Mouse (Mus musculus) heart, adult 9 months (tissue): ENCODE data around the gene 1700025G04Rik.

ENCODE experiments used
- DNase-seq, 2 experiments: peaks; one replicate each; pipeline ENCODE4 v3.0.0; 2022; ENCODE audit warnings: low spot score in 2 of 2

1700025G04Rik gene

DNA sequence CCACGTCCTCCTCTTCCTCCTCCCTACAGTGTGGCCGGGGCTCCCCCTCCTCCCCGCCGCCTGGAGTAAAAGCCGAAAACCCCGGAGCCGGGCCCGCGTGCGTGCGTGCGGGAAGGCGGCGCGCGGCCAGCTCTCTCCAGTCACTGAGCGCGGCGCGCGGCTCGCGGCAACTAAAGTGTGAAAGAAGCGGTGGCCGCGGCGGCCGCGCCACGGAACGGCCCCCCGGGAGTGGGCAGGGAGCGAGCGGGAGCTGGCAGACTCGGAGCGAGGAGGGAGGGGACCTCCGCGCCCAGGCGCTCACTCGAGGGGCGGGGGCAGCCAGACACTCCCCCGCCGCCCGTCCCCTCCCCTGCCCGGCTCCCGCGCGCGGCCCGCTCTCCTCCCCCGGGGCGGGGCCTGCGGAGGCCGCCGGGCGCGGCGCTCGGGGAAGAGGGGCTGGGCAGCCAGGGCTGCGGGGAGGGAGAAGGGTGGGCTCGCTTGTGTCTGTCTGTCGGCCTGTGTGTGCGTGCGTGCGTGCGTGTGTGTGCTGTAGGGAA is at the start of gene 1700025G04Rik:
Gene 1700025G04Rik (minus strand): TSS at position 108 of the 536 bp plus-strand sequence.
- DNase-seq = peak; percentile 85 to 87

DNA sequence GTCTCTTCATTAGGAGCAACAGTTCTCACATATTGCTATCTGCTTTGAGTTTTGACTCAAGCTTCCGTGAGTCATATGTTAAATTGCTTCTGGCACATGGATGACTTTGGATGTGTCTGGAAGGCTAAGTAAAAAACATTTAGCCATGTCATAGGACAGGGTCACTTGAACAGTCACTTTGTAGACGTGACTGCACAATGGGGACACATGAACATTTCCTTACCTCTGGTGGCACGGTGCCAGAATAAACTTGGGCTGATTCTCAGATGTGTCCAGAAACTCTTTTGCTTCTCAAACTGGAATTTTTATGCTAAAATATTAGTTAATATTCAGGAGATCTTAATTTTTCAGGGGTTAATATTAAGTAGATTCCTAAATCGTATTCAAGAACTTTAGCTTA is 49.6 kb upstream of the 1700025G04Rik start:
- peak; percentile 26 to 35 for DNase-seq

DNA sequence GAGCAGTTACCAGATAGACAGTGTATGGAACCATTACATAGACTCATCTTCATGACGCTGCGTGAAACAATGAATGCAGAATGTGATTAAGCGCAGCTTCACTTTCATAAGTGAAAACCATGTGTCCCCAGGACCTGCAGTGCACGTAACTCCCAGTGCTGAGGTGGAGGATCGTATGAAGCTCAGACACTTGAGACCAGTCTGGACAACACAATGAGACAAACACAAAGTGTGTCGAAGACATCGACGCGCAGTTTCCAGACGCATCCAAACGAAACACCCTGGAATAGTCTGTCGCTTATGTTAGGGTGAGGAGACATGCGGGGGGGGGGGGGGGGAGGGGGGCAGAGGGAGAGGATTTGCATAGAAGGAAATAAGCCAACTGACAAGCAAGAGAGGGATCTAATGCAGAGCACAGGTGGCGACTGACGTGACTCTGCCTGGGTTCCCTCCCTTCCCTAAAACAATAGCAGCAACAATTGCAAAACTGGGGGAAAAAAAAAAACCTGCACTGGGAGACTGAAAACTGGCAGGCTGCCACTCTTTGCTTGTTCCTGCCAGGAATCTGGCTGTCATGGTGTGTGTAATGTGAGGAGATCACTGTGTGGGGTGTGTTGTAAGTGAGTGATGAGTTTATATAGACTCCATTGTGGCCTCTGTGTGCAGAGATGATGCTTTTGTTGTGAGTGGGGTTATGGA is 40.3 kb upstream of the 1700025G04Rik start:
- peak; percentile 54 to 67 for DNase-seq

DNA sequence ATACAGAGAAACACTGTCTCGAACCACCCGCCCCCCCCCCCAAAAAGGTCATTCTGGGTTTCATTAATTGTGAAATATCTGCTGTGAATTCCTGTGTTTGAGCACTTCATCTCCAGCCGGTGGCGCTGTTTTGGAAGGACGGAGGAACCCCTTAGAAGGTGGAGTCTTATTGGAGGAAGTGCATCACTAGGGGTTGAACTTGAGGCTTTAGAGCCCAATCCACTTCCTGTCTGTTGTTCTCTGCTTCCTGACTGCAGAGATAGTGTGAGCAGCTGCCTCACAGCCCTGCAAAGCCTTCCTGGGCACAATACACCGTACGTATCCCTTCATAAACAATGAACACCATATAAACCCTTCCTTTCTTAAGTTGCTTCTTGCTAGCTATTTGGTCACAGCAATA is 35.5 kb upstream of the 1700025G04Rik start:
- DNase-seq = no peak

DNA sequence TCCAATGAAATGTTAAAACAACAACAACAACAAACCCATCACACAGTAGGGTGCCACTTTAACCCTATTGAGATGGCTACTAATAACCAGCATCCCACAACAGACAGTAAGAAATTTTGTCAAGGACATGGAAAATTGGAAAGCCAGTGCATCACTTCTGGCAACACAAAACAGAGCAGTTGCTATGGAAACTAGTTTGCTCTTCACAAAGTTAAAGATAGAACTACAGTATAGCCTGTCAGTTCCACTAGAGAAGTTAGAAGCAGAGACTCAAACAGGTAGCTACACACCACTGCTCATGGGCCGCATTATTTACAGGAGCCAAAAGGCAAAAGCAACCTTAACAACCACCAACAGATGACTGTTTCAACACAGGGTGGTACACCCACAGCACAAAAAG is 20.2 kb upstream of the 1700025G04Rik start:
- no peak for DNase-seq

DNA sequence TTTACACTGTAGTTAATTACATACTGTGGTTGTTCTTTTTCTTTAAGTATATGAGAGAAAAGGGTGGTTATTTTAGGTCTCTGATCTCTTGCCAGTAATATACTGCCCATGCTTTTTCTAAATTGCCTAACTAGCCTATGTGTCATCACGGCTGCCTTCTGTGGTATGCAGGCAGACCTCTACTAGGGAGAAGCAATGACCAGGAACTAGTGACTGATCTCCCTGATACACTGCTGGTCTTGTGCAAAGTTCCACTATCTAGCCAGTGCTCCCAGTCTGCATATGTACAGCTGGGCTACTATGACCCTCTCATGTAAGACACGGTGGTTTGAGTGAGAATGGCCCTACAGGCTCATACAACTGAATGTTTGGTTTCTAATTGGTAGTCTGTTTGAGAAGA is 16.2 kb upstream of the 1700025G04Rik start:
- no peak for DNase-seq

DNA sequence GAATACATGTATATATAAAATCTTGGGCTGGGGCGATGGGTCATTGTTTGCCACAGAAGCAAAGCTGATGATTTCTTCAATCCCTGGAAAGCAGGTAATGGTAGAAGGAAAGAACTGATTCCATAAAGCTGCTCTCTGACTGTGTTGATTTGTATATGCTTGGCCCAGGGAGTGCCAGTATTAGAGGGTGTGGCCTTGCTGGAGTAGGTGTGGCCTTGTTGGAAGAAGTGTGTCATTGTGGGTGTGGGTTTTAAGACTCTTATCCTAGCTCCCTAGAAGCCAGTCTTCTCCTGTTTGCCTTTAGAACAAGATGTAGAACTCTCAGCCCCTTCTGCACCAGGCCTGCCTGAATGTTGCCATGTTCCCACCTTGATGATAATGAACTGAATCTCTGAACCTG is 15.3 kb upstream of the 1700025G04Rik start:
- no peak for DNase-seq

DNA sequence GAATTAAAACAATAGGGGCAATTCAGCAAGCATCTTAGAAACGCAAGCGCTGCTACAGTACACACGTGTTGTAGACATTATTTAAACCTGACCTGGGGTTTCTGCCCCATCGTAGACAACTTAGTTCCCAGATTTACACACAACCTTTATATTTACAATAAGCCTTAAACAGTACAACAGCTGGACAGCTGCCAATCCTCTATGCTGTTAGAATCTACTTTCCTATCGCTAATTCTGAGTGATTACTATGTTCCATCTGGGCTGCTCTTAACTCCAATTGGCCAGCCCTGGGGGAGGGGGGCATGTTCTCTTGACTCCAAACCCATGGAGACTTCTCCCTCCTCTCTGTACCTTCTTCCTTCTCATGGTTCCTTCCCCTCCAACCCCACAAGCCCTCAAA is 11.8 kb upstream of the 1700025G04Rik start:
- no peak for DNase-seq

DNA sequence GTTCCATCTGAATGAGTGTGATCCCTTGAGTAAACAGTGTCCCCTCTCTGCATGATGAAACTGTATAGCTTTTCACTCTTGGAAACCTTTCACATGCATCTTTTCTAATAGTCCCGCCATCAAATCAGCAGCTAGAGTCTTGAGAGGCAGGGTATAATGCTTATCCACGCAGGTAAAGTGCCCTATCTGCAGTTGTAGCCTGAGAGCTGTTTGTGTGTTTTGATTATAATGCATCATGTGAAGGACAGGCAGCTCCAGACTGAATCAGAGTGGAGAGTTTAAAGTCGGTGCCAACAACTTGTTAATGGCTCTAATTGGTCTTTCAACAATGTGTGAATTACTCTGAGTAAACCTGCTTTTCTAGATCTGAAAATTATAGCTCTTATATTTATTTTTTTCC is 6.1 kb upstream of the 1700025G04Rik start:
- DNase-seq = no peak

DNA sequence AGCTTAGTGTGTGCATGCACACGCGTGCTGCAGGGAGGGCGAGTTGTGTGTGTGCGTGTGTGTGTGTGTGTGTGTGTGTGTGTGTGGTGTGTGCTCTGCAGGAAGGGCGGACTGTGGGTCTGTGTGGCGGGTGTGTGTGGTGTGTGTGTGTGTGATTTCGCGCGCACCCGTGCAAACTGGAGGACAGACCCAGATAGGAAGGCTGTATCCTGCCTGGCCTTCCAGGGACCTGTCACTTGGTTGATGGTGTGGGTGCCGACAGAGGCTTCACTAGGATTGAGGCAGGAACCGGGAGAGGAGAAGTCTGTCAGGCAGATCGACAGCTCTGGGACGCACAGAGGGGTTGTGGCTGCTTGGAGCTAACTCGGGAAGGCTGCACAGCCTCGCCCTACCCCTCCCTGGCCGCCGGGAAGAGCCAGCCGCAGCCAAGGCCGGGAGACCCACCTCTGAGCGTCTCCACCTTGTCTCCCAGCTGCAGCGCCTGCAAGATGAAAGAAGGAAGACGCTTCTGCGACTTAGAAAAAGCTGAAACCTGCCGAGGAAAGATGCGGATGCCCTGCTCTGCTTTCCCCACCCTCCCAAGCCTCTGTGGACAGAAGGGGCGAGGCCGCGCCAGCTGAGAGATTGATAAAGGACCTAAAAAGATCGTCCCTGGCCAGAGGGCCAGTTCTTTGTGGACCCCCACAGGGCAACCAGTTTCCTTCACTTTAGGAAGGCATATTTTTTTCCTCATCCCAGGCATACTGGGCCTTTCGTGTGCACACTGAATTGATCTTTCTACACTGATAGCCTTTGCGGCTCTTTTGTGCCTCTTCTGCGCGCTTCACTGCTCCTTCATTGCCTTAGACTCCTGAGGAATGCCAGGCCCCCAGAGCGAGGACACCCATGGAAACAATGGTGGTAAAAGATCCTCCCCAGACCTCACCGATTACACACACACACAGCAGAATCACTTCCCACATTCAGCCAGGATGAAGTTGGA is 930 bp upstream of the 1700025G04Rik start:
- DNase-seq = peak; percentile 34 to 45

DNA sequence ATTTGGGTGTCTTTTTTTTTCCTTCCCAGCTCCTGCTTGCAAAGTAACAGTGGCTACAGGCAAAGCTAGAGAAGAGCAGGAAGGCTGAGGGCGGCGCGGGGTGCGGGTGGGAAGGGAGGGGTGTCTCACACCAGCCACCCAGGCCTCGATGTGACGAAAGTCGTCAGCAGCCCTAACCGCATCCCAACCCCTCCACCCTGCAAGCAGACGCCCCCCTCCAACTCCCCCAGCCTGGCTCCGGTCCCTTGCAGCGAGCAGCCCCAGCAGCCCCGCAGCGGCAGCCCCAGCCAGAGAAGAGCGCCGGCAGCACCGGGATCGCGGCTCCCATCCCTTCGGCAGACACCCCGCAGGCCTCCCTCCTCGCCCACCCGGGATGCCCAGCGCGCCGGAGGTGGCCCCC is 399 bp downstream of the 1700025G04Rik start:
- peak in 1 of 2 experiments; percentile 17 for DNase-seq

DNA sequence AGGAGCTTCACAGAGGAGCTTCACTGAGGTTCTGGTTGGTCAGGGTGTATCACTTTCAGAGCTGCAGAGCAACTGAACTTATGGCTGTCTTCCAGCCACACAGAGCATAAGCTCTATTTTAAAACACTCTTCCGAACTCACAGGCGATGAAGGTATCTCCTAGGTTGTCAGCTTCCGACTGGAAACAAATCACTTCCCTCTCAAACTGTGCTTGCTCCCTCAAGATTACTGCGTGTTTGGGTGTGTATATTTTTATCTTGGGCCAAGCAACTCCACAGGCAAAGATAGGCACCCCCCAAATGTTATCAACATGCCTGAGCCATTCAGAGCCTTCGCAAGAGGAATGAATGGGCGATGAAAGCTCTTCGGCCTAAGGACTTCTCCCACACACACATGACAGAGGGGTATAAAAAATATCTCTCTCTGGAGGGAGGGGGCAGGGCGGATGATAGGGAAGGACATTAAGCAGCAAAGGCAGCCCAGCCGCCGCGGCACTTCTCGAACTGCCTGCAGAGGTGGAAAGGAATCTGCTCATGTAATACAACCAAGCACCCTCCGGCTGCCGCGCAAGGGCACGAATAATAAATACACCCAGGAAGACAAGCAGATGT is 1.0 kb downstream of the 1700025G04Rik start:
- DNase-seq = peak; percentile 45 to 49

DNA sequence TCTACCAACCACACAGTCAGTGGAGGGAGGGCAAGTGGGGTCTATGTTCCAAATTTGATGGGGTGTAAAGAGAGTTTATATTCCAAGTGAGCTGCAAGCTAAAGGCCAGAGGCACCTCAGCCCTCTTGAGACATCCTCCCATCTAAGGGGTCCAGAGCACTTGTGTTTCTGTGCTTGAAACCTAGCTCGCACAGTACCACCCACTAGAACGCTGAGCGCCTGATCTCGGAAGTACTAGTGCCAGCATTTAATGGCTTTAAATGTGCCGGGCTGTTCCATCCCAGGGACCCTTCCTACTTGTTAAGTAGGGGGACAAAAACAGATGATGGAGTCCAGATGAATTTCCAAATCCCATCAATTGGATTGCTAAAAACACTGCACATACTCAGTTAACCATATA is 1.9 kb downstream of the 1700025G04Rik start:
- DNase-seq = no peak

DNA sequence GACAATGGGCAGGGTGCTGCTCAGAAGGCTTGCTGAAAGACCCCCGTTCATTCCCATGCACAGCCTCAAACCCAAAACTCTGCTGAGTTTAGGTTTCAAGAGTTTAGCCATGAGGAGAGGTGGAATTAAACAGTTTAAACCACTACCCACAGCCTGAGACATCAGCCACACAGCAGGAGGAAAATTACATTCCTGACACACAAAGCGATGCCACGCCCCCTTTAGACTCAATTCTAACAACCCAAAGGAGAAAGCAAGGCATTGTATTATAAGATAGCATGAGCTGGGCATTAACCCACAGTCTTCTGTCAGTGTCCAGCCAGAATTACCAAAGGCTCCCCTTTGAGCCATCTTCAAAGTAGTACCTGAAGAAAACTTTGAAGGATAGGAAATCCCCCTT is 3.0 kb downstream of the 1700025G04Rik start:
- no peak for DNase-seq

DNA sequence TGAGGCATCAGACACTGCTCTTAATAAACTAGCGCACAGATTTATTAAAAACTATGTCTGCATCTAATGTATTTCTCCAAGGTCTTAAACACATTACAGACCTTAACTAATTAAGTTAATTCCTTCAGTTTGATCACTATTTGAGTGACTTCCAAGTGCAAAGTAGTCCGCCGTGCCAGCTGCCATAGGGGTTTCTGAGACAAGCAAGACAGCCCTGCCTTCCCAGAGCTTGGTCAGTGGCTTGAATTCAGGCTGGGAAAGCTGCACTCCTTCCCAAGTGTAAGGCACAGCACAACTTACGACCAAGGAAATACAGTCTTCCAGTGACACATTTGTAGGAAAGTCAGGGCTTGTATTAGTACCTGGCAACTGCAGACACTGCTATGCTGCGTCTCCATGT is 4.4 kb downstream of the 1700025G04Rik start:
- no peak for DNase-seq

DNA sequence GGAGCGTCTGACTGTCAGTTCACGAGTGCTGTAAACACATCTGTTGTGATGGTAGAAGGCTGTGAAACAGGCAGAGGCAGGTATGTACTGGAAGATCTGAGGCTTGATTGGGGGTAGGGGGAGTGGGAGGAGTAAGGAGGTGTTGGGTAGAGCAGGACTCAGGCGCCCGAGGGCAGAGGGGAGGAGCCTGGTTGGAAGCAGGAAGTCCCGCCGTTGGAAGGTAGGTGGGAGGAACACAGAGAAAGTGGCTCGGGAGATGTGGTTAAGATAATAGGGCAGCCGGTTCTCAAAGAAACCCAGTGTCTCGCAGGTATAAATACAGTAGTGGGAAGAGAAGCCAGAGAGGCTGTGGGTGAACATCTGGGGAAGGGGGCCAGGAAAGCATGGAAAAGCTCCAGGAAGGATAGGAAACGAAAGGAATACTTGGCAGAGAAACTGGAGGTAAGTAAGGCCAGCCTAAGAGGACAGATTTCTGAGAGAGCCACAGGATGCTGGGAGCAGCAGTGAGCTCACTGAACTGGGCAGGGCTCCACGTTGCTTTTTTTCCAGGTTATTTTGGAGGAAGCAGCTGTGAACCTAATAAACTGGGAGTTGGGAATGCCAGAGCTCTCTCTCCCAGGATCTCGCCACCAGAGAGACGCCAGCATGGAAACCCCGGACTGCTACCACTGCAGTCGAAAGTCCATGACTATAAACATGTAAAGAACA is 5.1 kb downstream of the 1700025G04Rik start:
- peak; percentile 68 to 78 for DNase-seq

DNA sequence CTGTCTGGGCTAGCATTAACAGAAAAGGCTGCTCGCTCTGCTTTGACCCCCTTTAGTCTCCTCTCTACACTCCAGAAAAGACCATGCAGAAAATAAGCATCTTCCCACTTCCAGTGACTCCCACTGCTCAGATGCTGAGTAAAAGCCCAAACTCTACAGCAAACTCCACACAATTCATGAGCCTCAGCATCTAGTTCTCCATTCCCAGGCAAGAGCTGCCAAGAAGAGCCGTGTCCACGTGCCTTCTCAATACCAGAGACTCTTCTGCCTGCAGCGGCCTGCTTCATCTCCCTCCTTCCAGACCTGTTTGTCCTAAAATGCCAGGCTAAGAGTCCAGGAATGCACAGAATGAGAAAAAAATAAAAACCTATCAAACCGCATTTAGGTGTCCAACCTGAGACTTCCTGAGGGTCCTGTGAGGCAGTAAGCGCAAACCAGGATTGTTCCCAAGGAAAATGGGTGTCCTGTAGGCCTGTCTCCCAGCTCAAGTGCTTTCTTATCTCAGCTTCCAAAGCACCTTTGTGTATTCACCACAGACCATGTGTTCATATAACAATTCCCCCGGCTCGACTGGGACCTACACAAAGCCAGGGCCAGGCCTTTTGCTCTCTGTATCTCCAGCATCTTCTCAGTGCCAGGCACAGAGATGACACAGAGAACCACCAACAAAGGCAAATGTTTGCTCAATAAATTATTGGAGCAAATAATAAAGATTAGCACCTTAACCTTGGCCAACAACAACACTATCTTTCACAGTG is 7.8 kb downstream of the 1700025G04Rik start:
- DNase-seq = no peak

DNA sequence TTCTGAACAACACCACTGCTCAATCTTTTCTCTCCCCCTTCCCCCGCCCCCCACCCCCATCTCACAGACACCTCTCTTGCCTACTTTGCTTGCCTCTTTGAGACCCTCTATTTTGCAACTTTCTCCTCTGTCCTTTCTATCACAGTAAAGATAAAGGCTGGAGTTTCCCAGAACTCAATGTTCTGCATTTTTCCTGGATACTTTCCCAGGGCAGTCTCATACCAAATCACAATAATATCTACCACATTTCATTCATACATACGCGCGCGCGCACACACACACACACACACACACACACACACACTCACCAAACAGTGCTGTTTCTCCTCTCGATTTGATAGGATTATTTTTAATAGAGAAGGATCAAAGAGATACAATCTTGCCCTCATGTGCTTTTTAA is 8.8 kb downstream of the 1700025G04Rik start:
- no peak for DNase-seq

DNA sequence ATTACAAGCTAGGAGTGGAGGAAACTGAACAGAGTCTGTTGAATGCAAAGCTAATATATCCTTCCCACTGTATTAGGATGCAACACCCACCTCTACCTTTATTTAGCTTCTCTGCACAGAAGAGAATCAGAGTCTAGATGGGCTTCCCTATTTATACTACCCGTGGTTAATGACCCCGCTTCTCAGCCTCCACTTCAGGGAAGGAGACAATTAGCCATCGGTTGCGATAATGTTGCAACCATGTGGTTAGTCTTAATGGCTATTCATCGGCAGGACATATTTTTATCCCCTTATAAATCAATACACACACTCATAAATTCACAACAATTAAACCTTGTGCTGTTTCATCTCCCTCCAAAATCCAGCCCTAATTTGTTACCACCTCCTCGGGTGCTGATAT is 9.7 kb downstream of the 1700025G04Rik start:
- DNase-seq = no peak

DNA sequence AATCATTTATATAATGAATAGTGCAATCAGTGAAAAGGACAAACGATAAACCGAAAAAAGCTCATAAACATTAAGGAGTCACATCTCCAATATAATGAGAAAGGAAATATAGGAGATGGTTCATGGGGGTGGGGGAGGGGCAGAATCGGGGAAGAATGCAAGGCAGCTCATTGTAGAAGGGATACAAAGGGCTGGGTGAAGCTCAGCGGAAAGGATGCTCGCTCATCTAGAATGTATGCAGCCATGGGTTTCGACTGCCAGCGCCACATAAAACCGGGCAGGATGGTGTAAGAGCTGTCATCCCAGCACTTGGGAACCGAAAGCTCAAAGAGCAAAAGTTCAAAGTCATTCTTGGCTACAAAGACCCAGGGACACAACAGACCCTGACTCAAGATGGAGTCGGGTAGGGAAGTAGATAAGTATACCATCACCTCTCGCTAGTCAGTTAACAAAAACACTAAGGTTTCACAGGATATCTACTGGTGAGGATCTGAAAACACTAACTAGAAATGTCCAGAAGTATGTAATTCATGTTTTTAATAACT is 12.7 kb downstream of the 1700025G04Rik start:
- DNase-seq = no peak
